In the genomic region with DNA sequence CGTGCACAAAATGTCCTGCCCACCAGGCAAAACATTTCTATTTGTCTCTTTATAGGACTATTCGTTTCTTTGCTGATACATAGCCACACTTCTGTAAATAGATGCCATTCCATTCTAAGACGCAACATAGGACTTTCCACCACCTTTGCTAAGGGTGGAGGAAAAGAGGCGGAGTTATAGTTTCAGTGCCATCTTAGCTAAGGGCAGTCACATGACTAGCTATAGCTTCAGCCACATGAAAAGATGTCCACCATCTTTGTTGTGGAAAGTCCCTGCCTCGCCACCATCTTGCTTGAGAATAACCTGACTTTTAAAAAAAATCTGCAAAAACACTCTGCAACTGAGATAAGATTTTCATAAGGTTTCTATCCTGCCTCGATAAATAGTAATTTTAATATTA, we compare ENCODE assay signal across 1 mouse cellular context.
TF ChIP-seq lines count a peak whose summit lies in the region.

No protein-coding gene starts in this region.

TF ChIP-seq in MEL, 35 proteins besides CTCF, POLR2A, EP300 and RAD21 (continued from another document):
- TF ChIP-seq SMC3 (IDR thresholded peaks at IDR 0.05; ENCODE audit: low read depth, low read length) (no peak), E2F4 (IDR thresholded peaks at IDR 0.05; ENCODE audit: borderline replicate concordance, low read depth, low read length) (no peak), USF2 (IDR thresholded peaks at IDR 0.05; ENCODE audit: borderline replicate concordance in 1 of 2, insufficient read depth in 1 of 2, low read depth in 1 of 2, low read length in 2 of 2) (peak in 1 of 2 experiments; percentile 62; a peak in 1 of 4 replicates), HCFC1 (IDR thresholded peaks at IDR 0.05; ENCODE audit: low read depth, low read length) (peak; percentile 75), MAZ (IDR thresholded peaks at IDR 0.05; ENCODE audit: low read depth, low read length) (no peak), JUND (IDR thresholded peaks at IDR 0.05; ENCODE audit: low read depth, low read length) (no peak), NELFE (IDR thresholded peaks at IDR 0.05; ENCODE audit: low read depth, low read length) (no peak), ELF1 (IDR thresholded peaks at IDR 0.05; ENCODE audit: low read depth, low read length) (no peak), KAT2A (conservative IDR thresholded peaks at IDR 0.05; ENCODE audit: low read depth, low read length) (peak; percentile 31; the same call in 1 of the 2 replicates)
